In the genomic region with DNA sequence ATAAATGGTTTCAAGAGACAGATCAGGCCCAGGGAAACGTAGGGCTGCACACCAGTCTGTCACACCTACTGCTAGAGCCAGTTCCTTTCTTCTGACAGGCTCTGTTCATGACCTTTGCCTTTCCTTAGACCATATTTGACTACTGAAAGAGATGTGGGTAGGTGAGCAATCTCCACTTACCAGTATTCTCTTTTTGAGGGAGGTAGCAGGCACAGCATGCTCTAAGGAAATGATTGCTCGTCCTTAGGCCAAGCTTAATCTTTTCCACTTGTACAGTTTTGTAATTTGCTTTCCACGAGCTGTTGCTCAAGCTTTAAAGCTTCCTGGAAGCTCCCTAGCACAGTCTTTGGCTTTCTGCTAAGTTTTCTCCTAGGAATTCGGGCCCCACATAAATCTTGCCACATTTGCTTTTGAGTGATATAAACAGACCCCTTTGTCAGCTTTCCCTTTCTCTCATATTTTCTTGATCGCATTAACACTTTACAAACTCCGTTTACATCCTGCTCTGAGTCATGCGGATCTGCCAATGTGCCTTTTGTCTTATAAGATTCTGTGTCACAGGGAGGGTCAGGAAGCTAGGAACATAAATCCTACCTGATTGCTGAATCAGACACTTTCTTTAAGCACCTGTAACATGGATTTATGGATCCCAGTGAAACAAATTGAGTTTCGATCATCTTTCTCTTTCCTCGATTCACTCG, we compare ENCODE assay signal across 34 mouse cellular contexts. TPM values are rescaled to one million over a fixed set of nuclear protein-coding genes. Genes with fewer than 3 reads are reported as not detected.
DNase-seq lines count a peak whose midpoint lies in the region; ATAC-seq and TF ChIP-seq lines count a peak whose summit lies in the region.
"Had no signal": no experiment of that assay in that cellular context is flagged by ENCODE, and none has a peak within 500 bp of the region (broad histone marks: within the 10 kb centered on the region; RNA-seq: fewer than 3 reads in every experiment).

No protein-coding gene starts in this region.

- no peak overlapping the region for H3K4me2 ChIP-seq in lung, embryonic 14.5 days
- H3K4me2 ChIP-seq in intestine, embryonic 15.5 days (replicated peaks) = no peak overlapping the region
- peak overlapping the region; percentile 35 for H3K4me2 ChIP-seq in stomach, embryonic 16.5 days (ENCODE audit: low read depth, low read length)
- H3K4me2 ChIP-seq: embryonic facial prominence, embryonic 15.5 days; heart, embryonic 12.5 days; liver, embryonic 15.5 days; midbrain, embryonic 15.5 days; neural tube, embryonic 12.5 days had no signal

- no peaks in the 10 kb centered on the region for H3K9me3 ChIP-seq in lung, embryonic 14.5 days (ENCODE audit: low read depth, low read length)
- H3K9me3 ChIP-seq in intestine, embryonic 15.5 days = no peaks in the 10 kb centered on the region
- no peaks in the 10 kb centered on the region for H3K9me3 ChIP-seq in stomach, embryonic 16.5 days (replicated peaks; ENCODE audit: control insufficient read depth, low read length)
- H3K9me3 ChIP-seq: embryonic facial prominence, embryonic 15.5 days; heart, embryonic 12.5 days; limb, embryonic 10.5 days; liver, embryonic 15.5 days; midbrain, embryonic 15.5 days; neural tube, embryonic 12.5 days had no signal

- TF ChIP-seq CTCF in lung, embryonic 14.5 days (IDR thresholded peaks at IDR 0.05; ENCODE audit: low read depth) = no peak
- TF ChIP-seq CTCF in lung, adult 2 months (IDR thresholded peaks at IDR 0.05; ENCODE audit: insufficient read depth, low read length) = no peak

- no peak for ATAC-seq in lung, embryonic 14.5 days (ENCODE audit: insufficient read depth)
- peak; percentile 23; the same call in 1 of the 2 replicates for ATAC-seq in intestine, embryonic 15.5 days
- no peak for ATAC-seq in stomach, embryonic 16.5 days (ENCODE audit: insufficient read depth, low FRiP score)
- ATAC-seq: activated CD4-positive, CD25-positive, alpha-beta regulatory T cell, adult 4 months; CD4-positive, CD25-positive, alpha-beta regulatory T cell, adult 4 months; forebrain, embryonic 16.5 days; hindbrain, postnatal 0 days; midbrain, embryonic 15.5 days had no signal

- H3K9ac ChIP-seq in lung, embryonic 14.5 days = no peak overlapping the region
- no peak overlapping the region for H3K9ac ChIP-seq in intestine, embryonic 15.5 days
- no peak overlapping the region for H3K9ac ChIP-seq in stomach, embryonic 16.5 days (ENCODE audit: low read length)
- H3K9ac ChIP-seq: embryonic facial prominence, embryonic 15.5 days; heart, embryonic 12.5 days; liver, embryonic 15.5 days; midbrain, embryonic 15.5 days; neural tube, embryonic 12.5 days had no signal

- TF ChIP-seq POLR2A in lung, adult 2 months (IDR thresholded peaks at IDR 0.05; ENCODE audit: borderline replicate concordance, extremely low read depth, low read depth, low read length) = no peak

- DNase-seq in adrenal gland, postnatal 14 days = peak; percentile 13
- DNase-seq in adrenal gland, adult 2 months = no peak
- DNase-seq in lung, embryonic 14.5 days = peak; percentile 56
- no peak for DNase-seq in lung, adult 2 months
- DNase-seq in T-cell, adult 2 months (ENCODE audit: low spot score) = no peak
- no peak for DNase-seq in adrenal gland, adult 18-20 months (ENCODE audit: low spot score in 2 of 2)
- DNase-seq: cerebellum, adult 9-11 months; gastrocnemius, postnatal 14 days; heart, adult 18-20 months; heart, postnatal 10 days; kidney, adult 8-10 months; liver; retina, postnatal 1 day; right cerebral cortex, postnatal 25 days had no signal

- no peaks in the 10 kb centered on the region for H3K27me3 ChIP-seq in lung, embryonic 14.5 days (ENCODE audit: insufficient read depth, low read length)
- H3K27me3 ChIP-seq in intestine, embryonic 15.5 days (replicated peaks) = no peaks in the 10 kb centered on the region
- no peaks in the 10 kb centered on the region for H3K27me3 ChIP-seq in stomach, embryonic 16.5 days (ENCODE audit: control insufficient read depth, insufficient read depth, low read length)
- H3K27me3 ChIP-seq: embryonic facial prominence, embryonic 15.5 days; heart, embryonic 12.5 days; liver, embryonic 15.5 days; midbrain, embryonic 15.5 days; neural tube, embryonic 12.5 days had no signal

- WGBS in lung, embryonic 14.5 days = 47% methylated on average over 10 of the region's 10 CpGs
- WGBS in lung, adult 2 months = 47% methylated on average over 10 of the region's 10 CpGs
- 46% methylated on average over 10 of the region's 10 CpGs for WGBS in intestine, embryonic 15.5 days
- WGBS in stomach, embryonic 16.5 days = 28% methylated on average over 10 of the region's 10 CpGs

- H3K27ac ChIP-seq in lung, embryonic 14.5 days (ENCODE audit: low read depth) = no peak overlapping the region
- H3K27ac ChIP-seq in intestine, embryonic 15.5 days = no peak overlapping the region
- peak overlapping the region; percentile 18; the same call in 1 of the 2 replicates for H3K27ac ChIP-seq in stomach, embryonic 16.5 days (ENCODE audit: low read length)
- H3K27ac ChIP-seq: embryonic facial prominence, embryonic 15.5 days; hindbrain, postnatal 0 days; limb, embryonic 10.5 days; liver, embryonic 15.5 days; macrophage; midbrain, embryonic 15.5 days; neural tube, embryonic 12.5 days had no signal

- H3K4me3 ChIP-seq in lung, embryonic 14.5 days (ENCODE audit: low read depth, low read length) = no peak overlapping the region
- H3K4me3 ChIP-seq in lung, adult 2 months (replicated peaks; ENCODE audit: extremely low read depth, low read depth, low read length) = no peak overlapping the region
- H3K4me3 ChIP-seq in intestine, embryonic 15.5 days (replicated peaks) = no peak overlapping the region
- H3K4me3 ChIP-seq in stomach, embryonic 16.5 days (replicated peaks; ENCODE audit: low read length) = no peak overlapping the region
- H3K4me3 ChIP-seq: embryonic facial prominence, embryonic 15.5 days; heart, embryonic 12.5 days; limb, embryonic 10.5 days; liver, embryonic 15.5 days; midbrain, embryonic 15.5 days; neural tube, embryonic 12.5 days had no signal

- H3K36me3 ChIP-seq in lung, embryonic 14.5 days (ENCODE audit: insufficient read depth) = no peaks in the 10 kb centered on the region
- no peaks in the 10 kb centered on the region for H3K36me3 ChIP-seq in intestine, embryonic 15.5 days
- no peaks in the 10 kb centered on the region for H3K36me3 ChIP-seq in stomach, embryonic 16.5 days (ENCODE audit: control insufficient read depth, insufficient read depth, low read length)
- H3K36me3 ChIP-seq: embryonic facial prominence, embryonic 15.5 days; heart, embryonic 12.5 days; limb, embryonic 10.5 days; liver, embryonic 15.5 days; midbrain, embryonic 15.5 days; neural tube, embryonic 12.5 days had no signal

- H3K4me1 ChIP-seq in lung, embryonic 14.5 days (ENCODE audit: insufficient read depth) = no peaks in the 10 kb centered on the region
- peaks cover 3% of the 10 kb centered on the region; the same call in 1 of the 2 replicates for H3K4me1 ChIP-seq in lung, adult 2 months (ENCODE audit: control insufficient read depth, insufficient read depth, low read length)
- peaks cover 3% of the 10 kb centered on the region; the same call in 1 of the 2 replicates for H3K4me1 ChIP-seq in intestine, embryonic 15.5 days (replicated peaks)
- H3K4me1 ChIP-seq in stomach, embryonic 16.5 days (ENCODE audit: control insufficient read depth, insufficient read depth, low read length) = peaks cover 4% of the 10 kb centered on the region; the same call in 1 of the 2 replicates
- H3K4me1 ChIP-seq: embryonic facial prominence, embryonic 15.5 days; heart, embryonic 12.5 days; limb, embryonic 10.5 days; liver, embryonic 15.5 days; midbrain, embryonic 15.5 days; neural tube, embryonic 12.5 days had no signal

RNA-seq across cellular contexts. Expression of gene Tent5a, which starts 20.8 kb away (rescaled TPM):
- 9.7 and 14.9 TPM in 2 replicates for total RNA-seq in adrenal gland, postnatal 14 days (2021)
- 10 to 100 TPM; 11.9 to 12.6 TPM for total RNA-seq in adrenal gland, adult 2 months (2021)
- 2.7 TPM in 2 replicates for polyA plus RNA-seq in adrenal gland, adult 2 months (2012; rRNA removed)
- polyA plus RNA-seq in lung, embryonic 14.5 days (2014; fragmentation: Nextera tagmentation; extraction: Ambion mirVana) = 9.0 and 9.3 TPM in 2 replicates
- 4.3 and 4.4 TPM in 2 replicates for polyA plus RNA-seq in lung, adult 2 months (2012; rRNA removed)
- 15.5 and 16.4 TPM in 2 replicates for polyA plus RNA-seq in intestine, embryonic 15.5 days (2015; fragmentation: Nextera tagmentation; extraction: Ambion mirVana)
- 24.1 and 24.2 TPM in 2 replicates for polyA plus RNA-seq in stomach, embryonic 16.5 days (2015; fragmentation: Nextera tagmentation; extraction: Ambion mirVana)
- 10 to 100 TPM; 12.7 to 14.2 TPM for total RNA-seq in adrenal gland, adult 18-20 months (2021)

RNA-seq across cellular contexts. Expression of gene Gm11114, which starts 35.4 kb away (rescaled TPM):
- not detected in 2 replicates for total RNA-seq in adrenal gland, postnatal 14 days (2021)
- total RNA-seq in adrenal gland, adult 2 months (2021) = not detected
- not detected in 2 replicates for polyA plus RNA-seq in adrenal gland, adult 2 months (2012; rRNA removed)
- not detected in 2 replicates for polyA plus RNA-seq in lung, embryonic 14.5 days (2014; fragmentation: Nextera tagmentation; extraction: Ambion mirVana)
- not detected in 2 replicates for polyA plus RNA-seq in lung, adult 2 months (2012; rRNA removed)
- not detected in 2 replicates for polyA plus RNA-seq in intestine, embryonic 15.5 days (2015; fragmentation: Nextera tagmentation; extraction: Ambion mirVana)
- not detected in 2 replicates for polyA plus RNA-seq in stomach, embryonic 16.5 days (2015; fragmentation: Nextera tagmentation; extraction: Ambion mirVana)
- total RNA-seq in adrenal gland, adult 18-20 months (2021) = not detected
- total RNA-seq: adrenal gland, postnatal 36 days; common myeloid progenitor, adult 5-6 weeks; gastrocnemius, postnatal 14 days; heart, adult 18-20 months; heart, postnatal 10 days; hindbrain, postnatal 0 days; layer of hippocampus, postnatal 10 days; left cerebral cortex, adult 8-10 months had no signal
- polyA plus RNA-seq: activated CD4-positive, CD25-positive, alpha-beta regulatory T cell, adult 4 months; CD4-positive, CD25-positive, alpha-beta regulatory T cell, adult 4 months; embryonic facial prominence, embryonic 15.5 days; forebrain, embryonic 16.5 days; heart, embryonic 12.5 days; hindbrain, embryonic 11.5 days; hindbrain, postnatal 0 days; limb, embryonic 10.5 days; liver, embryonic 15.5 days; macrophage; midbrain, embryonic 15.5 days; neural tube, embryonic 12.5 days; spleen, adult 2 months; thymus, postnatal 0 days had no signal

Comparison
In these comparisons a context has a peak if more than half of its experiments do, and no peak if none do; other contexts are left out.
1. DNase-seq: peak in adrenal gland, postnatal 14 days (single experiment) and lung, embryonic 14.5 days (single experiment); none in adrenal gland, adult 2 months (single experiment), lung, adult 2 months (single experiment), T-cell, adult 2 months (single experiment) and adrenal gland, adult 18-20 months (0 of 2).